Mouse (Mus musculus): Measurements from ENCODE around the gene Sstr5. TPM values are rescaled to one million over a fixed set of nuclear protein-coding genes. Genes with fewer than 3 reads are reported as not detected.

Sstr5 gene
- polyA plus RNA-seq, 1 experiment from 2014 or later: not detected

GRCm38 (mm10) chr17:25469798-25470197, 27.3 kb downstream of the Sstr5 start:
- Histone ChIP-seq H3K27me3 (replicated peaks) (peaks cover 32% of the 10 kb centered on the region), H3K4me1 (peaks cover 13% of the 10 kb centered on the region; the same call in 1 of the 2 replicates)
- WGBS: 42% methylated on average over 8 of the region's 8 CpGs

DNA sequence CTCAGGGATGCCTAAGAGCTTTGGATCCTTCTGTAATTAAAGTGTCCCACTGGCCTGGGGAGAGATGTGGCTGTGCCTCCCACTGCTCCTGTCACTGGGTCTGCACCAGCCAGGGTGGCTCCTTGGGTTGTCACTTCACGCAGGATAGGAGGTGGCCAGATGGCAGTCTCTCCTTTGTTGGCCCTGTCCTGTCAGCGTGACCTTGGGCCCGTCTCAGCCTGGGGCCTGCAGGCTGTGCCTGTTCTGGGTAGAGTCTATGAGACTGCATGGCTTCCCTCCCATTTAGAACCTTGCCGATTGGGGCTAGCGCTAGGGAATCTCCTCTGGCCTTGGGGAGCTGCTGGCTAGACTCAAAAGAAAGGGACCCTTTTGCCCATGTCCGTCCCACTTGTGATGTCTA, 28.8 kb downstream of the Sstr5 start:
- no peak overlapping the region for H3K9ac ChIP-seq
- peaks cover 19% of the 10 kb centered on the region for H3K27me3 ChIP-seq (replicated peaks)
- H3K27ac ChIP-seq: no peak overlapping the region
- no peak overlapping the region for H3K4me3 ChIP-seq
- 67% methylated on average over 6 of the region's 6 CpGs for WGBS
- H3K36me3 ChIP-seq: no peaks in the 10 kb centered on the region
- H3K4me2 ChIP-seq (replicated peaks): no peak overlapping the region
- peaks cover 5% of the 10 kb centered on the region; the same call in 1 of the 2 replicates for H3K4me1 ChIP-seq
- no peak for ATAC-seq (ENCODE audit: low FRiP score, low read depth)
- H3K9me3 ChIP-seq: no peaks in the 10 kb centered on the region

More at GRCm38 (mm10) chr17:25469798-25470197, 27.3 kb downstream of the Sstr5 start:
- Histone ChIP-seq H3K27ac (no peak overlapping the region), H3K9ac (no peak overlapping the region), H3K9me3 (no peaks in the 10 kb centered on the region), H3K4me3 (no peak overlapping the region), H3K36me3 (no peaks in the 10 kb centered on the region), H3K4me2 (replicated peaks) (no peak overlapping the region)
- peak; percentile 41 for ATAC-seq (ENCODE audit: low FRiP score, low read depth)

- H3K4me3 ChIP-seq: no peak overlapping the region
Measured at GRCm38 (mm10) chr17:25467781-25468180, 29.3 kb downstream of the Sstr5 start.

GRCm38 (mm10) chr17:25466257-25466656, 30.8 kb downstream of the Sstr5 start:
- Histone ChIP-seq H3K36me3 (no peaks in the 10 kb centered on the region), H3K4me3 (no peak overlapping the region), H3K9ac (no peak overlapping the region), H3K4me2 (replicated peaks) (no peak overlapping the region), H3K4me1 (peaks cover 10% of the 10 kb centered on the region), H3K27me3 (replicated peaks) (peaks cover 4% of the 10 kb centered on the region), H3K27ac (no peak overlapping the region), H3K9me3 (no peaks in the 10 kb centered on the region)
- WGBS: 92% methylated on average over 2 of the region's 2 CpGs
- ATAC-seq (ENCODE audit: low FRiP score, low read depth): no peak

More at GRCm38 (mm10) chr17:25467781-25468180, 29.3 kb downstream of the Sstr5 start:
- H3K9ac ChIP-seq: no peak overlapping the region
- WGBS: 74% methylated on average over 6 of the region's 6 CpGs
- no peaks in the 10 kb centered on the region for H3K9me3 ChIP-seq
- H3K27ac ChIP-seq: no peak overlapping the region
- H3K4me1 ChIP-seq: peaks cover 7% of the 10 kb centered on the region; the same call in 1 of the 2 replicates
- peaks cover 14% of the 10 kb centered on the region for H3K27me3 ChIP-seq (replicated peaks)
- H3K36me3 ChIP-seq: no peaks in the 10 kb centered on the region
- H3K4me2 ChIP-seq (replicated peaks): no peak overlapping the region
- no peak for ATAC-seq (ENCODE audit: low FRiP score, low read depth)

GRCm38 (mm10) chr17:25464091-25464490, 33.0 kb downstream of the Sstr5 start:
- no peak overlapping the region for H3K4me2 ChIP-seq (replicated peaks)
- H3K9me3 ChIP-seq: no peaks in the 10 kb centered on the region
- H3K9ac ChIP-seq: no peak overlapping the region
- H3K36me3 ChIP-seq: no peaks in the 10 kb centered on the region
- 82% methylated on average over 4 of the region's 4 CpGs for WGBS
- no peak overlapping the region for H3K4me3 ChIP-seq
- H3K4me1 ChIP-seq: peaks cover 10% of the 10 kb centered on the region
- ATAC-seq (ENCODE audit: low FRiP score, low read depth): no peak
- H3K27ac ChIP-seq: no peak overlapping the region
- H3K27me3 ChIP-seq (replicated peaks): no peaks in the 10 kb centered on the region

- H3K9ac ChIP-seq: no peak overlapping the region
- H3K27me3 ChIP-seq (replicated peaks): no peaks in the 10 kb centered on the region
- no peak overlapping the region for H3K4me3 ChIP-seq
- no peaks in the 10 kb centered on the region for H3K36me3 ChIP-seq
- peaks cover 10% of the 10 kb centered on the region for H3K4me1 ChIP-seq
- no peaks in the 10 kb centered on the region for H3K9me3 ChIP-seq
- H3K27ac ChIP-seq: no peak overlapping the region
- no peak overlapping the region for H3K4me2 ChIP-seq (replicated peaks)
- WGBS: 67% methylated on average over 4 of the region's 4 CpGs
- ATAC-seq (ENCODE audit: low FRiP score, low read depth): no peak
Measured at GRCm38 (mm10) chr17:25463326-25463945, 33.7 kb downstream of the Sstr5 start.

GRCm38 (mm10) chr17:25462236-25462875, 34.7 kb downstream of the Sstr5 start:
- peak overlapping the region; percentile 8; the same call in 1 of the 2 replicates for H3K9ac ChIP-seq
- peak; percentile 44; the same call in 1 of the 2 replicates for ATAC-seq (ENCODE audit: low FRiP score, low read depth)
- H3K9me3 ChIP-seq: no peaks in the 10 kb centered on the region
- no peak overlapping the region for H3K4me3 ChIP-seq
- no peak overlapping the region for H3K27ac ChIP-seq
- peaks cover 10% of the 10 kb centered on the region for H3K4me1 ChIP-seq
- no peaks in the 10 kb centered on the region for H3K27me3 ChIP-seq (replicated peaks)
- 8% methylated on average over 9 of the region's 9 CpGs for WGBS
- H3K4me2 ChIP-seq (replicated peaks): no peak overlapping the region; the same call in 1 of the 2 replicates
- H3K36me3 ChIP-seq: no peaks in the 10 kb centered on the region

DNA sequence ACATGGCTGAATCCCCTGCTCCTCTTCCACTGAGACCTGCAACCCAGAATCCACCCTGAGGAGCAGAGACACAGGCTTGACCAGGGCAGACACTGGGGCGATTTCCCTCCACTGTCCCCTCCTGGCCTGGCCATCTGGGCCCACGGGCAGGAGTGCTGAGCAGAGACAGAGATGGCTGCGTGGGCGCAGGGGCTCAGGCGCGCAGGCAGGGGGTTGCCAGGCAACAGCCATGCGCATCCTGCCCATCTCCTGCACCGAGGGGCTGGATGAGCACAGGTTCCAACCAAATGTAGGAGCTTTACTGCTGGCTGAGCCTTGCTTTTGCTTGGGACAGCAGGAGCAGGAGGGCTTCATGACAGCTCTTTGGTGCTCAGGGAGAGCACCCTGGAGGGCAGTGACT, 40.5 kb downstream of the Sstr5 start:
- Histone ChIP-seq H3K9me3 (no peaks in the 10 kb centered on the region), H3K27ac (no peak overlapping the region), H3K36me3 (no peaks in the 10 kb centered on the region), H3K4me2 (replicated peaks) (no peak overlapping the region), H3K27me3 (replicated peaks) (no peaks in the 10 kb centered on the region), H3K4me3 (no peak overlapping the region), H3K9ac (no peak overlapping the region), H3K4me1 (no peaks in the 10 kb centered on the region)
- ATAC-seq (ENCODE audit: low FRiP score, low read depth): no peak
- WGBS: 50% methylated on average over 8 of the region's 8 CpGs

GRCm38 (mm10) chr17:25454272-25454671, 42.8 kb downstream of the Sstr5 start, which contains the start of gene Tekt4:
Tekt4 (plus strand) TSS chr17:25454615.
- H3K9ac ChIP-seq: no peak within 1 kb of the TSS
- no peak for ATAC-seq (ENCODE audit: low FRiP score, low read depth)
- WGBS: 46% methylated on average over 2 of the region's 2 CpGs
- H3K4me3 ChIP-seq: no peak within 1 kb of the TSS
- no peaks in the 10 kb centered on the region for H3K36me3 ChIP-seq
- no peaks in the 10 kb centered on the region for H3K27me3 ChIP-seq (replicated peaks)
- no peak within 1 kb of the TSS for H3K27ac ChIP-seq
- H3K4me1 ChIP-seq: no peaks in the 10 kb centered on the region
- no peaks in the 10 kb centered on the region for H3K9me3 ChIP-seq
- H3K4me2 ChIP-seq (replicated peaks): no peak within 1 kb of the TSS

GRCm38 (mm10) chr17:25452246-25452965, 44.7 kb downstream of the Sstr5 start:
- Histone ChIP-seq H3K4me1 (no peaks in the 10 kb centered on the region; the same call in 1 of the 2 replicates), H3K4me2 (replicated peaks) (no peak overlapping the region), H3K9ac (no peak overlapping the region), H3K27me3 (replicated peaks) (no peaks in the 10 kb centered on the region), H3K27ac (no peak overlapping the region), H3K36me3 (no peaks in the 10 kb centered on the region), H3K4me3 (no peak overlapping the region), H3K9me3 (no peaks in the 10 kb centered on the region)
- 84% methylated on average over 5 of the region's 5 CpGs for WGBS
- ATAC-seq (ENCODE audit: low FRiP score, low read depth): no peak

- no peak for ATAC-seq (ENCODE audit: low FRiP score, low read depth)
- no peak overlapping the region for H3K27ac ChIP-seq
- H3K27me3 ChIP-seq (replicated peaks): no peaks in the 10 kb centered on the region
- no peak overlapping the region for H3K9ac ChIP-seq
- WGBS: 66% methylated on average over 4 of the region's 4 CpGs
- H3K4me3 ChIP-seq: no peak overlapping the region
- H3K9me3 ChIP-seq: no peaks in the 10 kb centered on the region
- H3K4me1 ChIP-seq: no peaks in the 10 kb centered on the region; the same call in 1 of the 2 replicates
- no peak overlapping the region for H3K4me2 ChIP-seq (replicated peaks)
- no peaks in the 10 kb centered on the region for H3K36me3 ChIP-seq
Measured at GRCm38 (mm10) chr17:25450329-25450728, 46.8 kb downstream of the Sstr5 start.

GRCm38 (mm10) chr17:25447865-25448264, 49.2 kb downstream of the Sstr5 start:
- WGBS: 82% methylated on average over 12 of the region's 12 CpGs

More at GRCm38 (mm10) chr17:25447865-25448264, 49.2 kb downstream of the Sstr5 start:
- Histone ChIP-seq H3K9ac (no peak overlapping the region), H3K4me3 (no peak overlapping the region), H3K36me3 (no peaks in the 10 kb centered on the region), H3K27me3 (replicated peaks) (no peaks in the 10 kb centered on the region), H3K4me2 (replicated peaks) (no peak overlapping the region), H3K27ac (no peak overlapping the region), H3K9me3 (no peaks in the 10 kb centered on the region), H3K4me1 (no peaks in the 10 kb centered on the region; the same call in 1 of the 2 replicates)
- ATAC-seq (ENCODE audit: low FRiP score, low read depth): no peak

Measured in neural tube, embryonic 12.5 days (tissue).